Mouse (Mus musculus) hindbrain, embryonic 13.5 days (tissue): ENCODE measurements at regions not wholly inside any gene's neighbourhood (a gene's known extent, or its start where the extent isn't known, plus 50 kb on each side); places are given as distances from the start of the nearest gene placed in this dataset.
"Not testable (repeated sequence)": the region's sequence is repeated elsewhere in the genome, so short reads cannot be mapped to it uniquely, and the experiment has no call there.

Experiments used
- ATAC-seq: fragments of 200-750 bp; cut with Nextera tagmentation; 2 replicates; pipeline ENCODE4 v1.8.0; 2017; ENCODE audit warnings: moderate TSS enrichment; ENCODE audit not compliant: low FRiP score
- H3K27ac ChIP-seq: fragments of 300-500 bp; sonication (generic); 2 replicates; pipeline ENCODE4 v1.5.1; 2015; ENCODE audit warnings: inconsistent platforms, mild to moderate bottlenecking, moderate library complexity
- H3K27me3 ChIP-seq: fragments of 300-500 bp; sonication (generic); 2 replicates; pipeline ENCODE4 v1.6.1; 2015; ENCODE audit warnings: mild to moderate bottlenecking, inconsistent platforms
- H3K36me3 ChIP-seq: fragments of 300-500 bp; sonication (generic); 2 replicates; pipeline ENCODE4 v1.6.1; 2015; ENCODE audit warnings: mild to moderate bottlenecking, inconsistent platforms
- H3K4me1 ChIP-seq: fragments of 300-500 bp; sonication (generic); replicated peaks from 2 replicates; pipeline ENCODE4 v1.6.1; 2015; ENCODE audit warnings: inconsistent platforms
- H3K4me2 ChIP-seq: fragments of 300-500 bp; sonication (generic); 2 replicates; pipeline ENCODE4 v1.6.1; 2015; ENCODE audit warnings: inconsistent platforms, mild to moderate bottlenecking, moderate library complexity
- H3K4me3 ChIP-seq: fragments of 300-500 bp; sonication (generic); 2 replicates; pipeline ENCODE4 v1.5.1; 2015; ENCODE audit warnings: mild to moderate bottlenecking, inconsistent platforms
- H3K9ac ChIP-seq: fragments of 300-500 bp; sonication (generic); 2 replicates; pipeline ENCODE4 v1.6.1; 2015; ENCODE audit warnings: mild to moderate bottlenecking, inconsistent platforms
- H3K9me3 ChIP-seq: fragments of 300-500 bp; sonication (generic); 2 replicates; pipeline ENCODE4 v1.6.1; 2016; ENCODE audit warnings: inconsistent platforms
- WGBS: fragments of 180-500 bp; shearing (Covaris S2); methylation state at CpG from one replicate; pipeline ENCODE4 v1.1.7; 2015; 5-methylcytosine and 5-hydroxymethylcytosine counted together

GRCm38 (mm10) chr14:37571971-37572370 lies 436.9 kb upstream of the Ghitm start:
- Histone ChIP-seq H3K4me2 (no peak overlapping the region), H3K36me3 (no peaks in the 10 kb centered on the region), H3K27ac (no peak overlapping the region), H3K4me1 (no peaks in the 10 kb centered on the region), H3K9me3 (no peaks in the 10 kb centered on the region), H3K4me3 (no peak overlapping the region), H3K27me3 (no peaks in the 10 kb centered on the region), H3K9ac (no peak overlapping the region)
- no peak for ATAC-seq
- 88% methylated on average over 6 of the region's 6 CpGs for WGBS

- Histone ChIP-seq H3K4me3 (no peak overlapping the region), H3K9ac (no peak overlapping the region), H3K36me3 (no peaks in the 10 kb centered on the region), H3K9me3 (no peaks in the 10 kb centered on the region), H3K4me2 (no peak overlapping the region), H3K27ac (no peak overlapping the region), H3K27me3 (no peaks in the 10 kb centered on the region), H3K4me1 (no peaks in the 10 kb centered on the region)
- 85% methylated on average over 5 of the region's 5 CpGs for WGBS
- no peak for ATAC-seq
These were observed 423.2 kb upstream of the Ghitm start for GRCm38 (mm10) chr14:37558258-37558657.

GRCm38 (mm10) chr14:37523616-37524015 lies 388.5 kb upstream of the Ghitm start:
- no peaks in the 10 kb centered on the region for H3K27me3 ChIP-seq
- H3K9me3 ChIP-seq: no peaks in the 10 kb centered on the region
- H3K4me3 ChIP-seq: no peak overlapping the region
- no peaks in the 10 kb centered on the region for H3K36me3 ChIP-seq
- no peak overlapping the region for H3K9ac ChIP-seq
- H3K27ac ChIP-seq: no peak overlapping the region
- H3K4me1 ChIP-seq: no peaks in the 10 kb centered on the region
- no peak overlapping the region for H3K4me2 ChIP-seq
- ATAC-seq: no peak

- not testable (repeated sequence) for H3K27me3 ChIP-seq, H3K9ac ChIP-seq, ATAC-seq, H3K36me3 ChIP-seq, H3K4me1 ChIP-seq, H3K4me2 ChIP-seq, H3K27ac ChIP-seq, H3K4me3 ChIP-seq, H3K9me3 ChIP-seq
- 90% methylated on average over 3 of the region's 3 CpGs for WGBS
These were observed 385.6 kb upstream of the Ghitm start for GRCm38 (mm10) chr14:37520631-37521030.

GRCm38 (mm10) chr14:37505314-37505713 lies 370.2 kb upstream of the Ghitm start:
- H3K36me3 ChIP-seq: no peaks in the 10 kb centered on the region
- no peak overlapping the region for H3K27ac ChIP-seq
- H3K9ac ChIP-seq: no peak overlapping the region
- WGBS: 78% methylated on average over 5 of the region's 5 CpGs
- no peaks in the 10 kb centered on the region for H3K27me3 ChIP-seq
- no peak overlapping the region for H3K4me3 ChIP-seq
- H3K9me3 ChIP-seq: no peaks in the 10 kb centered on the region
- ATAC-seq: no peak
- no peaks in the 10 kb centered on the region for H3K4me1 ChIP-seq
- no peak overlapping the region for H3K4me2 ChIP-seq

- H3K27ac ChIP-seq: no peak overlapping the region
- ATAC-seq: 0 out of 2 replicates have a peak, but pooled peaks have one; percentile 46
- H3K9me3 ChIP-seq: no peaks in the 10 kb centered on the region
- H3K4me2 ChIP-seq: no peak overlapping the region
- no peaks in the 10 kb centered on the region for H3K27me3 ChIP-seq
- 57% methylated on average over 4 of the region's 4 CpGs for WGBS
- H3K9ac ChIP-seq: no peak overlapping the region
- H3K4me3 ChIP-seq: no peak overlapping the region
- no peaks in the 10 kb centered on the region for H3K36me3 ChIP-seq
- H3K4me1 ChIP-seq: no peaks in the 10 kb centered on the region
These were observed 355.6 kb upstream of the Ghitm start for GRCm38 (mm10) chr14:37490711-37491110.

- Histone ChIP-seq H3K27me3 (no peaks in the 10 kb centered on the region), H3K4me1 (no peaks in the 10 kb centered on the region), H3K4me3 (no peak overlapping the region), H3K4me2 (no peak overlapping the region), H3K27ac (no peak overlapping the region), H3K9ac (no peak overlapping the region), H3K36me3 (no peaks in the 10 kb centered on the region), H3K9me3 (no peaks in the 10 kb centered on the region)
- no peak for ATAC-seq
- 91% methylated on average over 8 of the region's 8 CpGs for WGBS
These were observed 350.2 kb upstream of the Ghitm start for GRCm38 (mm10) chr14:37485292-37485691.

- no peak for ATAC-seq
These were observed 342.5 kb upstream of the Ghitm start for GRCm38 (mm10) chr14:37477599-37477998.

GRCm38 (mm10) chr14:37468711-37469110 lies 333.6 kb upstream of the Ghitm start:
- no peak for ATAC-seq
- Histone ChIP-seq H3K9ac (no peak overlapping the region), H3K4me2 (no peak overlapping the region), H3K4me1 (no peaks in the 10 kb centered on the region), H3K27ac (no peak overlapping the region), H3K4me3 (no peak overlapping the region), H3K9me3 (no peaks in the 10 kb centered on the region), H3K36me3 (no peaks in the 10 kb centered on the region), H3K27me3 (no peaks in the 10 kb centered on the region)
- 78% methylated on average over 2 of the region's 2 CpGs for WGBS

More at GRCm38 (mm10) chr14:37477599-37477998, 342.5 kb upstream of the Ghitm start:
- no peak overlapping the region for H3K27ac ChIP-seq
- no peaks in the 10 kb centered on the region for H3K4me1 ChIP-seq
- H3K9me3 ChIP-seq: no peaks in the 10 kb centered on the region
- H3K4me2 ChIP-seq: no peak overlapping the region
- H3K9ac ChIP-seq: no peak overlapping the region
- H3K36me3 ChIP-seq: no peaks in the 10 kb centered on the region
- H3K27me3 ChIP-seq: no peaks in the 10 kb centered on the region
- H3K4me3 ChIP-seq: no peak overlapping the region

GRCm38 (mm10) chr14:37440874-37441273 lies 305.8 kb upstream of the Ghitm start:
- H3K4me3 ChIP-seq: no peak overlapping the region
- H3K36me3 ChIP-seq: no peaks in the 10 kb centered on the region
- no peak overlapping the region for H3K9ac ChIP-seq
- no peak overlapping the region for H3K4me2 ChIP-seq
- H3K27ac ChIP-seq: no peak overlapping the region
- H3K9me3 ChIP-seq: no peaks in the 10 kb centered on the region
- WGBS: 84% methylated on average over 2 of the region's 2 CpGs
- no peaks in the 10 kb centered on the region for H3K4me1 ChIP-seq
- ATAC-seq: no peak
- no peaks in the 10 kb centered on the region for H3K27me3 ChIP-seq

- Histone ChIP-seq H3K4me3 (no peak overlapping the region), H3K27me3 (no peaks in the 10 kb centered on the region), H3K4me2 (no peak overlapping the region), H3K27ac (no peak overlapping the region), H3K36me3 (no peaks in the 10 kb centered on the region), H3K9ac (no peak overlapping the region), H3K9me3 (no peaks in the 10 kb centered on the region), H3K4me1 (no peaks in the 10 kb centered on the region)
- no peak for ATAC-seq
- 73% methylated on average over 1 of the region's 1 CpGs for WGBS
These were observed 295.6 kb upstream of the Ghitm start for GRCm38 (mm10) chr14:37430656-37431055.

- no peak for ATAC-seq
- no peak overlapping the region for H3K9ac ChIP-seq
- H3K27ac ChIP-seq: no peak overlapping the region
These were observed 290.4 kb upstream of the Ghitm start for GRCm38 (mm10) chr14:37425506-37425905.

GRCm38 (mm10) chr14:37421566-37421965 lies 286.5 kb upstream of the Ghitm start:
- H3K27ac ChIP-seq: no peak overlapping the region
- no peaks in the 10 kb centered on the region for H3K27me3 ChIP-seq
- H3K4me1 ChIP-seq: no peaks in the 10 kb centered on the region
- H3K36me3 ChIP-seq: no peaks in the 10 kb centered on the region
- H3K9ac ChIP-seq: no peak overlapping the region
- 71% methylated on average over 2 of the region's 2 CpGs for WGBS
- H3K4me2 ChIP-seq: no peak overlapping the region
- no peaks in the 10 kb centered on the region for H3K9me3 ChIP-seq
- no peak for ATAC-seq
- H3K4me3 ChIP-seq: no peak overlapping the region

More at GRCm38 (mm10) chr14:37425506-37425905, 290.4 kb upstream of the Ghitm start:
- no peaks in the 10 kb centered on the region for H3K4me1 ChIP-seq
- H3K4me3 ChIP-seq: no peak overlapping the region
- H3K9me3 ChIP-seq: no peaks in the 10 kb centered on the region
- H3K4me2 ChIP-seq: no peak overlapping the region
- no peaks in the 10 kb centered on the region for H3K36me3 ChIP-seq
- no peaks in the 10 kb centered on the region for H3K27me3 ChIP-seq

- H3K4me2 ChIP-seq, H3K27me3 ChIP-seq, H3K27ac ChIP-seq, ATAC-seq, H3K9ac ChIP-seq, H3K9me3 ChIP-seq, H3K4me1 ChIP-seq, H3K4me3 ChIP-seq, H3K36me3 ChIP-seq: not testable (repeated sequence)
- 45% methylated on average over 1 of the region's 1 CpGs for WGBS
These were observed 277.5 kb upstream of the Ghitm start for GRCm38 (mm10) chr14:37412583-37412982.
